Mouse (Mus musculus) myocyte (in vitro differentiated cells): ENCODE measurements around the gene Galnt18.

Source experiments
- CEBPB ChIP-seq: IDR thresholded peaks from 2 replicates; pipeline ENCODE4 v1.6.1; 2011; ENCODE audit warnings: mild to moderate bottlenecking, moderate library complexity; ENCODE audit not compliant: poor library complexity, insufficient read depth, severe bottlenecking
- E2F4 ChIP-seq: IDR thresholded peaks from one replicate; pipeline ENCODE4 v1.6.1; 2011; ENCODE audit warnings: mild to moderate bottlenecking, control low read depth, moderate library complexity; ENCODE audit not compliant: insufficient read depth
- MAX ChIP-seq: IDR thresholded peaks from one replicate; pipeline ENCODE4 v1.6.1; 2011; ENCODE audit warnings: low read depth, mild to moderate bottlenecking, control low read depth
- MYOD1 ChIP-seq, 3 experiments: IDR thresholded peaks; one replicate each; pipeline ENCODE4 v1.6.1; 2011; ENCODE audit warnings: control low read depth in 2 of 3, low read depth in 2 of 3, mild to moderate bottlenecking in 2 of 3, moderate library complexity in 1 of 3; ENCODE audit not compliant: insufficient read length in 2 of 3, control insufficient read depth in 1 of 3
- MYOG ChIP-seq, 3 experiments: IDR thresholded peaks; one replicate each; pipeline ENCODE4 v1.6.1; 2011; ENCODE audit warnings: control low read depth in 2 of 3, low read depth in 2 of 3, mild to moderate bottlenecking in 2 of 3; ENCODE audit not compliant: insufficient read length in 2 of 3, control insufficient read depth in 1 of 3, insufficient read depth in 1 of 3
- POLR2A ChIP-seq: IDR thresholded peaks from one replicate; pipeline ENCODE4 v1.6.1; 2011; ENCODE audit warnings: low read depth, mild to moderate bottlenecking, control low read depth, moderate library complexity; ENCODE audit not compliant: insufficient read length
- POLR2AphosphoS2 ChIP-seq: IDR thresholded peaks from one replicate; pipeline ENCODE4 v1.6.1; 2011; ENCODE audit warnings: low read depth, control low read depth; ENCODE audit not compliant: insufficient read length
- REST ChIP-seq: IDR thresholded peaks from one replicate; pipeline ENCODE4 v1.6.1; 2011; ENCODE audit warnings: mild to moderate bottlenecking, control low read depth, moderate library complexity; ENCODE audit not compliant: insufficient read depth, insufficient read length
- SRF ChIP-seq: IDR thresholded peaks from one replicate; pipeline ENCODE4 v1.6.1; 2011; ENCODE audit warnings: low read depth; ENCODE audit not compliant: control insufficient read depth, insufficient read length
- TCF12 ChIP-seq: IDR thresholded peaks from one replicate; pipeline ENCODE4 v1.6.1; 2011; ENCODE audit warnings: mild to moderate bottlenecking, control low read depth; ENCODE audit not compliant: poor library complexity, insufficient read depth, severe bottlenecking
- TCF3 ChIP-seq: IDR thresholded peaks from one replicate; pipeline ENCODE4 v1.6.1; 2011; ENCODE audit warnings: low read depth, control low read depth; ENCODE audit not compliant: insufficient read length
- USF1 ChIP-seq: IDR thresholded peaks from one replicate; pipeline ENCODE4 v1.6.1; 2011; ENCODE audit warnings: low read depth, mild to moderate bottlenecking, control low read depth, moderate library complexity

- TF ChIP-seq CEBPB (no peak), MYOD1 (IDR thresholded peaks at IDR 0.05; ENCODE audit: control insufficient read depth in 1 of 3, insufficient read length in 2 of 3, low read depth in 2 of 3) (no peak), USF1 (no peak), TCF12 (no peak), POLR2AphosphoS2 (no peak), POLR2A (no peak), MAX (no peak), TCF3 (no peak), REST (no peak), SRF (no peak), MYOG (IDR thresholded peaks at IDR 0.05; ENCODE audit: control insufficient read depth in 1 of 3, insufficient read depth in 1 of 3, insufficient read length in 2 of 3, low read depth in 2 of 3) (no peak), E2F4 (no peak)
Observed at GRCm38 (mm10) chr7:111720511-111721307, 59.1 kb downstream of the Galnt18 start.
